Mouse (Mus musculus): ENCODE results near the gene Camsap2. TPM values are rescaled to one million over a fixed set of nuclear protein-coding genes. Genes with fewer than 3 reads are reported as not detected.

Gene Camsap2
- total and polyA plus RNA-seq, 3 experiments = 8.8 to 46.9 (median 40.5) TPM

DNA sequence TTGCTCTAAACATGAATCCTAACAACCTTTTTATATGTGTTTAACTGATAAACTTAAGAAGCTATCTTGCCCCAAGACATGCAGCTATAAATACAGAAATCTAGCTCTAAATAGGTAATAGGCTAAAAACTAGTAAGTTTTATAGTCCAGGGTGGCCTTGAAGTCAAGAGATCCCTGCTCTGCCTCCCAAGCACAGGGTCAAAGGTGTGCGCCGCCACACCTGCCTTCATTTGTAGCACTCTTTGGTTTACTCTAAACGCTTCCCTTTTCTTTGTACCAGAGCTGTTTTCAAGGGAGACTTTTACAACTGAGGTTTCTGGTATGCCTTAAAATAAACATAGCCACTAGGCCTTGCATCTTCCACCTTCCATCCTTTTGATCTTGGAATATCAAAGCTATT lies 18.3 kb downstream of the Camsap2 start:
- ATAC-seq (ENCODE audit: extremely low read depth, insufficient number of reproducible peaks, low FRiP score, poor library complexity, severe bottlenecking) (no peak), DNase-seq (ENCODE audit: low spot score) (no peak)
- no peaks in the 10 kb centered on the region for H3K9me3 ChIP-seq (replicated peaks)
- TF ChIP-seq POLR2AphosphoS5 (IDR thresholded peaks at IDR 0.05; ENCODE audit: insufficient replicate concordance, low read depth, low read length) = no peak
- TF ChIP-seq GATA2 (IDR thresholded peaks at IDR 0.05; ENCODE audit: borderline replicate concordance, low read depth, low read length) = no peak
- TF ChIP-seq GATA1 (IDR thresholded peaks at IDR 0.05; ENCODE audit: borderline replicate concordance, low read length) = no peak
- TF ChIP-seq CTCF (IDR thresholded peaks at IDR 0.05; ENCODE audit: low read depth, low read length) = no peak
- no peak for TF ChIP-seq TAL1 (conservative IDR thresholded peaks at IDR 0.05; ENCODE audit: low read depth, low read length)
- peaks cover 70% of the 10 kb centered on the region for H3K36me3 ChIP-seq (replicated peaks)
- H3K4me3 ChIP-seq (ENCODE audit: low read depth, low read length) = no peak overlapping the region
- H3K4me1 ChIP-seq (ENCODE audit: insufficient read depth, low read depth, low read length) = no peaks in the 10 kb centered on the region; the same call in 1 of the 2 replicates
- H3K27me3 ChIP-seq (ENCODE audit: insufficient read depth, low read length) = no peaks in the 10 kb centered on the region

DNA sequence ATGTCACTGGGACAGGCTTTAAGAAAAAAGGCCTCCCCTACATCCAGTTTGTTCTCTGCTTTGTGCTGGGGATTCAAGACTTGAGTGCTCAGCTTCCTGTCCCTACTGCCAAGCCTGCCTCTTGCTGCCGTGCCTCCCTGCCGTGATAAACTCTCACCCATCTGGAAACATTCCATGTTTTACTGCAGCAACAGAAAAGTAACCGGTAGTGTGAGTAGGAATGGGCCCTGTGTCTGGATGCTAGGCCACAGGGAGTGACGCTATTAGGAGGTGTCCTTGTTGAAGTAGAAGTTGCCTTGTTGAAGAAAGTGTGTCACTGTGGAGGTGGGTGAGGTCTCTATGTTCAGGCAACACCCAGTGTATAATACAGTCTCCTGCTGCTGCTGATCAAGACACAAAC lies 20.0 kb downstream of the Camsap2 start:
- no peaks in the 10 kb centered on the region; the same call in 1 of the 2 replicates for H3K4me1 ChIP-seq (ENCODE audit: insufficient read depth, low read depth, low read length)
- H3K9me3 ChIP-seq (replicated peaks) = no peaks in the 10 kb centered on the region

DNA sequence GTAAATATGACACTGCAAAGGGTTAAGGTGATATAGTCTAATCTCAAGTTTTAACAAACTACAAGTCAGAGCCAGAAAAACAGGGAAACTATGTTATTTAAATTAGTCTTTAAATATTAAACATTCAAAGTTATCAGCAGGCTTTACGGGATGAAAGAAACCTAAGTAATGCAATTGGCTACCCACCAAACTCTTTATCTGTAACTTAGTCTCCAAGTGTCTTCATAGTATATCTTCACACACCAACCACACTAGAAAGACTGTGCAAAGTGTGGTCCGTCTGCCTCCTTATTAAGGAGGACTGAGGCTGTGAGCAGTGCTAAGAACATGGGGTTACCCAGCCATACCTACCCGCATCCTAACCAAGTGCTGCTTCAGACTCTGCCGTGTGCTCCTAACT lies 23.6 kb downstream of the Camsap2 start:
- no peaks in the 10 kb centered on the region for H3K9me3 ChIP-seq (replicated peaks)
- H3K36me3 ChIP-seq (replicated peaks) = peaks cover 57% of the 10 kb centered on the region
- no peak for DNase-seq (ENCODE audit: low spot score)
- TF ChIP-seq GATA1 (IDR thresholded peaks at IDR 0.05; ENCODE audit: borderline replicate concordance, low read length) = no peak
- TF ChIP-seq TAL1 (conservative IDR thresholded peaks at IDR 0.05; ENCODE audit: low read depth, low read length) = no peak
- no peak for TF ChIP-seq POLR2AphosphoS5 (IDR thresholded peaks at IDR 0.05; ENCODE audit: insufficient replicate concordance, low read depth, low read length)
- no peak for TF ChIP-seq CTCF (IDR thresholded peaks at IDR 0.05; ENCODE audit: low read depth, low read length)
- TF ChIP-seq GATA2 (IDR thresholded peaks at IDR 0.05; ENCODE audit: borderline replicate concordance, low read depth, low read length) = no peak
- no peak overlapping the region for H3K4me3 ChIP-seq (ENCODE audit: low read depth, low read length)
- H3K27me3 ChIP-seq (ENCODE audit: insufficient read depth, low read length) = no peaks in the 10 kb centered on the region
- ATAC-seq (ENCODE audit: extremely low read depth, insufficient number of reproducible peaks, low FRiP score, poor library complexity, severe bottlenecking) = no peak
- H3K4me1 ChIP-seq (ENCODE audit: insufficient read depth, low read depth, low read length) = no peaks in the 10 kb centered on the region; the same call in 1 of the 2 replicates

More for the DNA sequence above, 20.0 kb downstream of the Camsap2 start:
- ATAC-seq (ENCODE audit: extremely low read depth, insufficient number of reproducible peaks, low FRiP score, poor library complexity, severe bottlenecking) (no peak), DNase-seq (ENCODE audit: low spot score) (no peak)
- Histone ChIP-seq H3K4me3 (ENCODE audit: low read depth, low read length) (no peak overlapping the region), H3K27me3 (ENCODE audit: insufficient read depth, low read length) (no peaks in the 10 kb centered on the region), H3K36me3 (replicated peaks) (peaks cover 67% of the 10 kb centered on the region)
- TF ChIP-seq TAL1 (conservative IDR thresholded peaks at IDR 0.05; ENCODE audit: low read depth, low read length) = no peak
- no peak for TF ChIP-seq GATA2 (IDR thresholded peaks at IDR 0.05; ENCODE audit: borderline replicate concordance, low read depth, low read length)
- TF ChIP-seq CTCF (IDR thresholded peaks at IDR 0.05; ENCODE audit: low read depth, low read length) = no peak
- TF ChIP-seq GATA1 (IDR thresholded peaks at IDR 0.05; ENCODE audit: borderline replicate concordance, low read length) = no peak
- TF ChIP-seq POLR2AphosphoS5 (IDR thresholded peaks at IDR 0.05; ENCODE audit: insufficient replicate concordance, low read depth, low read length) = no peak

DNA sequence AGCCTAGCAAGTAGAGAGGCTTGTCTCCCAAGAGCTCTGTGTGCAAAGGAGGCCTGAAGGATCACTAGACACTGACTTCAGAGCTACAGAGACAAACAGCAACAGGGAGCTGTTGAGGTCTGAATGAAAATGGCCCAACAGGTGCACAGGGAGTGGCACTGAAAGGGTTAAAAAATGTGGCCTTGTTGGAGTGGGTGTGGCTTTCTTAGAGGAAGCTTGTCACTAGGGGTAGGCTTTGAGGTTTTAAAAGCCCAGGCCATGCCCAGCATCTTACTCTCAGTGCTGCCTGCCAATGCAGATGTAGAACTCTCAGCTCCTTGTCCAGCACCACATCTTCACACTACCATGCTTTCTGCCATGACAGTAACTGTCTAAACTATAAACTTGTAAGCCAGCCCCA lies 29.6 kb downstream of the Camsap2 start:
- Histone ChIP-seq H3K27me3 (ENCODE audit: insufficient read depth, low read length) (no peaks in the 10 kb centered on the region), H3K4me3 (ENCODE audit: low read depth, low read length) (no peak overlapping the region), H3K4me1 (ENCODE audit: insufficient read depth, low read depth, low read length) (peaks cover 6% of the 10 kb centered on the region), H3K36me3 (replicated peaks) (peaks cover 51% of the 10 kb centered on the region), H3K9me3 (replicated peaks) (no peaks in the 10 kb centered on the region)
- ATAC-seq (ENCODE audit: extremely low read depth, insufficient number of reproducible peaks, low FRiP score, poor library complexity, severe bottlenecking) (no peak), DNase-seq (ENCODE audit: low spot score) (no peak)
- TF ChIP-seq GATA1 (IDR thresholded peaks at IDR 0.05; ENCODE audit: borderline replicate concordance, low read length) = no peak
- TF ChIP-seq POLR2AphosphoS5 (IDR thresholded peaks at IDR 0.05; ENCODE audit: insufficient replicate concordance, low read depth, low read length) = no peak
- TF ChIP-seq CTCF (IDR thresholded peaks at IDR 0.05; ENCODE audit: low read depth, low read length) = no peak

DNA sequence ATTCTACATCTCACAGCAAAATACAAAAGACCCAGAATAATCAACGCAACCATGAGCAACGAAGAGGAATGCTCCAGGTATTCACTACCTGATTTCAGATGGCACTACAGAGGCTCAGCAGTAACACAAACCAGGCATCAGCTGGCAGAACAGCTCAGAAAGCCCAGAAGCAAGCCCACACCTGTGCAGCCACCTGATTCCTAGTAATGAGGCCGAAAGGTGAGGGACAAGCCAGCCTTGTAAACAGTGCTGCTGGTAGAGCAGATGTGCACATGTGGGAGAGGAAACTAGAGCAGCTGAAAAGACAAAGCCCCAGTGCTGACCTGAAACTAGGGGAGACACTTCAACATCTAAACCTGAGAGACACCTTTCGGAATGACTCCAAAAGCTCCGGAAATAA lies 36.7 kb downstream of the Camsap2 start:
- ATAC-seq (ENCODE audit: extremely low read depth, insufficient number of reproducible peaks, low FRiP score, poor library complexity, severe bottlenecking) = no peak

DNA sequence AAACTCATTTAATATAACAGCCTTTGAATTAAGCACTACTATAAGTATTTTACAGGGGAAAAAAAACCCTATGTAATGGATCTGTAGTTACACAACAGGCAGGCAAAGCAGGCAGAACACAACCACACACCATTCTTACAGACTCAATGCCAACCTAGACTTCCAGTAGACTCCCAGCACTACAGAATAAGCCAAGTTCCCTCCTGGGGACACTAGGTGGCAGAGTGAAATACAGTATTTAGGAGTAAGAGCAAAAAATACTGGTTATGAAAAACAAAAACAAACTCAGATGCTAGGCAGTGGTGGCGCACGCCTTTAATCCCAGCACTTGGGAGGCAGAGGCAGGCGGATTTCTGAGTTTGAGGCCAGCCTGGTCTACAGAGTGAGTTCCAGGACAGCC lies 39.5 kb downstream of the Camsap2 start:
- Histone ChIP-seq H3K36me3 (replicated peaks) (peaks cover 32% of the 10 kb centered on the region), H3K27me3 (ENCODE audit: insufficient read depth, low read length) (no peaks in the 10 kb centered on the region), H3K9me3 (replicated peaks) (no peaks in the 10 kb centered on the region), H3K4me1 (ENCODE audit: insufficient read depth, low read depth, low read length) (no peaks in the 10 kb centered on the region), H3K4me3 (ENCODE audit: low read depth, low read length) (no peak overlapping the region)
- ATAC-seq (ENCODE audit: extremely low read depth, insufficient number of reproducible peaks, low FRiP score, poor library complexity, severe bottlenecking) (peak; percentile 50; the same call in 1 of the 2 replicates), DNase-seq (ENCODE audit: low spot score) (peak; percentile 6)
- TF ChIP-seq POLR2AphosphoS5 (IDR thresholded peaks at IDR 0.05; ENCODE audit: insufficient replicate concordance, low read depth, low read length) (no peak), GATA1 (IDR thresholded peaks at IDR 0.05; ENCODE audit: borderline replicate concordance, low read length) (no peak), GATA2 (IDR thresholded peaks at IDR 0.05; ENCODE audit: borderline replicate concordance, low read depth, low read length) (no peak), CTCF (IDR thresholded peaks at IDR 0.05; ENCODE audit: low read depth, low read length) (no peak)

More for the DNA sequence above, 36.7 kb downstream of the Camsap2 start:
- TF ChIP-seq GATA2 (IDR thresholded peaks at IDR 0.05; ENCODE audit: borderline replicate concordance, low read depth, low read length) = no peak
- no peak for TF ChIP-seq CTCF (IDR thresholded peaks at IDR 0.05; ENCODE audit: low read depth, low read length)
- no peak for TF ChIP-seq GATA1 (IDR thresholded peaks at IDR 0.05; ENCODE audit: borderline replicate concordance, low read length)
- TF ChIP-seq POLR2AphosphoS5 (IDR thresholded peaks at IDR 0.05; ENCODE audit: insufficient replicate concordance, low read depth, low read length) = no peak
- TF ChIP-seq TAL1 (conservative IDR thresholded peaks at IDR 0.05; ENCODE audit: low read depth, low read length) = no peak
- no peak overlapping the region for H3K4me3 ChIP-seq (ENCODE audit: low read depth, low read length)
- H3K9me3 ChIP-seq (replicated peaks) = no peaks in the 10 kb centered on the region
- DNase-seq (ENCODE audit: low spot score) = no peak
- no peaks in the 10 kb centered on the region for H3K27me3 ChIP-seq (ENCODE audit: insufficient read depth, low read length)
- H3K4me1 ChIP-seq (ENCODE audit: insufficient read depth, low read depth, low read length) = peaks cover 2% of the 10 kb centered on the region; the same call in 1 of the 2 replicates
- peaks cover 27% of the 10 kb centered on the region for H3K36me3 ChIP-seq (replicated peaks)
